Mouse (Mus musculus): Measurements from ENCODE around the gene Tnp2. TPM values are rescaled to one million over a fixed set of nuclear protein-coding genes. Genes with fewer than 3 reads are reported as not detected.

Gene Tnp2
- polyA plus RNA-seq, 1 experiment from 2014 or later, result not detected

DNA sequence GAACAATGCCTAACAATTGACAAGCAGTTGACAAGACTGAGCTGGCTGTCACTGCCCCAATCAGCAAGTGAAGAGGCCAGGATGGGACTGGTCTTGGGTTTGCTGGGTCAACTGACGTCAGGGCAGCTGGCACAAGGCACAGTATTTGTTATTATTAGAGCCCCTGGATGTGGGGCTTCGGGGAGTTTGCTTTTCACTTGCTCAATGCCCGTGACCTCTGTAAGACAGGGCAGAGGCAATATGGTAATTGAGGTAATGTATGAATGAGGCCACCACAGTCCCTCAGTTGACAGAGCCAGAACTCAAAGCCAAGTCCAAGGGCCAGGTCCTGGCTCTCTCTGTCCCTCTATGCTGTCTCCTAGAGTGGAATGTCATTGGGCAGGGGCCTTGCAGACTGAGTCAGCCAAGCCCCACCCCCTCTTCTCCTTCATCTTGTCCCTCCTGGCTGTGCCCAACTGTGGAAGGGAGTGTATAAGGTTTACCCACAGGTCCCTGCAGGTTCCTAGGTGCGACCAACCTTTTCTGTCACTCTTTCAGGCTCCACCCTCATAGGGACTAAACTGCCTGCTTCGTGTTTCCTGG, 10.8 kb downstream of the Tnp2 start:
- no peak overlapping the region for H3K9ac ChIP-seq
- H3K4me1 ChIP-seq (replicated peaks), result peaks cover 20% of the 10 kb centered on the region
- H3K4me2 ChIP-seq (replicated peaks), result no peak overlapping the region
- no peaks in the 10 kb centered on the region for H3K36me3 ChIP-seq
- no peaks in the 10 kb centered on the region for H3K9me3 ChIP-seq
- H3K27ac ChIP-seq, result no peak overlapping the region
- 65% methylated on average over 5 of the region's 5 CpGs for WGBS
- no peak overlapping the region for H3K4me3 ChIP-seq (replicated peaks)
- no peaks in the 10 kb centered on the region for H3K27me3 ChIP-seq (replicated peaks)
- ATAC-seq, result peak; percentile 29; the same call in 1 of the 2 replicates

DNA sequence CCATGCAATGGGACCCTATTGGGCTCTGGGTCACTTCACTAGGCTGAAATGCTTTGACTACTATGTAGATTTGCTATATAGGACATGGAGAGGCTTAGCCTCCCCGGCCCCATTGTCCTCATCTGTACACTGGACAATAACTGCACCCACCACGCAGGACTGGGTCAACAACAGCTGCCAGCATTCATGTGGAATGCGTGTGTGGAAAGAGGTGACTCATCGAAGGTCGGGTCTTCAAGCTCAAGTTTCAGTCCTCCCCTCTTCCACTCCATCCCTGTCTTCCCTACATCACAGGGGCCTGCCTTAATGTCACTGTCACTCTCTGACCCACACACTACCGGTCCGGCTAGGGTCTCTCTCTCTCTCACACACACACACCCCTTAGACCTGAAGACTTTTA, 12.1 kb downstream of the Tnp2 start:
- Histone ChIP-seq H3K9ac (no peak overlapping the region), H3K9me3 (no peaks in the 10 kb centered on the region), H3K4me2 (replicated peaks) (no peak overlapping the region), H3K4me3 (replicated peaks) (no peak overlapping the region), H3K4me1 (replicated peaks) (peaks cover 9% of the 10 kb centered on the region; the same call in 1 of the 2 replicates), H3K36me3 (no peaks in the 10 kb centered on the region), H3K27me3 (replicated peaks) (no peaks in the 10 kb centered on the region), H3K27ac (no peak overlapping the region)
- no peak for ATAC-seq
- 52% methylated on average over 7 of the region's 7 CpGs for WGBS

DNA sequence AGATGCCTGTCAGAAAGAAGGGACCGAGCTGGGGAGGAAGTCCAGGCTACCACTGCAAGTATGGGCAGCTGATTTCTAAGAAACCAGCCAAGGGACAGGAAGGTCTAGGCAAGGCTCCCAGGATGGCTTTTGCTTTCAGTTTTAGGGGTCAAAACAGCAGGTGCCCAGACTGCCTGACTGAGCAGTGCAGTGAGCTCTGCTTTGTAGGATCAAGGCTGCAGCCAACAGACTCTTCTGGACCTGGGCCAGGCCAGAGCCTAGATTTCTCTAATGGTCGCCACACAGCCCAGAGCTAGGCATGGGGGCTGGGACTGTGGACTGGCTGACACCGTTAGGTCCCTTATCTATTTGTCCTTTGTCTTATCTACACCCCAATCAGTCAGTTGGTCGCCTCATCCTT, 13.7 kb downstream of the Tnp2 start:
- Histone ChIP-seq H3K27me3 (replicated peaks) (no peaks in the 10 kb centered on the region), H3K4me3 (replicated peaks) (no peak overlapping the region), H3K27ac (no peak overlapping the region), H3K9me3 (no peaks in the 10 kb centered on the region), H3K36me3 (no peaks in the 10 kb centered on the region), H3K9ac (no peak overlapping the region), H3K4me2 (replicated peaks) (no peak overlapping the region), H3K4me1 (replicated peaks) (0 out of 2 replicates have a peak, but pooled peaks cover under 1% of the 10 kb centered on the region)
- 56% methylated on average over 4 of the region's 4 CpGs for WGBS
- no peak for ATAC-seq

DNA sequence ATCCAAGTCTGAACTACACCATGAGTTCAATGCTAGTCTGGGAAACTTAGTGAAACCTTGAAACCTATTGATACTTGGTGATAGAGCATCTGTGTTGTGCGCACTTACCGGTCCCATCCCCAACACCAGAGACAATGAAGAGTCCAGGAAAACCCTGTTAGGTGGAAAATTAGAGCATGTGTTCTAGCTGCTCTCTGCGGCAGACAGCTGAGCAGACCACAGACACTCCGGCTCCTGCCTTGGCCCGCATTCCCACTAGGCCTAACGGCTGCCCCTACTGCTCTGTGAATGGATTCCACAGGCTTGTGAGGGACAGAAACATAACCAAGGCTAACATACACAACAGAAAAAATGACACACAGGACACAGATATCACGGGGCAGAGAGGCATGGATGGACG, 14.9 kb downstream of the Tnp2 start:
- Histone ChIP-seq H3K27ac (no peak overlapping the region), H3K36me3 (no peaks in the 10 kb centered on the region), H3K4me2 (replicated peaks) (no peak overlapping the region), H3K4me1 (replicated peaks) (peaks cover 7% of the 10 kb centered on the region; the same call in 1 of the 2 replicates), H3K27me3 (replicated peaks) (peaks cover 3% of the 10 kb centered on the region; the same call in 1 of the 2 replicates), H3K4me3 (replicated peaks) (no peak overlapping the region), H3K9me3 (no peaks in the 10 kb centered on the region), H3K9ac (no peak overlapping the region)
- 79% methylated on average over 8 of the region's 8 CpGs for WGBS
- no peak for ATAC-seq

DNA sequence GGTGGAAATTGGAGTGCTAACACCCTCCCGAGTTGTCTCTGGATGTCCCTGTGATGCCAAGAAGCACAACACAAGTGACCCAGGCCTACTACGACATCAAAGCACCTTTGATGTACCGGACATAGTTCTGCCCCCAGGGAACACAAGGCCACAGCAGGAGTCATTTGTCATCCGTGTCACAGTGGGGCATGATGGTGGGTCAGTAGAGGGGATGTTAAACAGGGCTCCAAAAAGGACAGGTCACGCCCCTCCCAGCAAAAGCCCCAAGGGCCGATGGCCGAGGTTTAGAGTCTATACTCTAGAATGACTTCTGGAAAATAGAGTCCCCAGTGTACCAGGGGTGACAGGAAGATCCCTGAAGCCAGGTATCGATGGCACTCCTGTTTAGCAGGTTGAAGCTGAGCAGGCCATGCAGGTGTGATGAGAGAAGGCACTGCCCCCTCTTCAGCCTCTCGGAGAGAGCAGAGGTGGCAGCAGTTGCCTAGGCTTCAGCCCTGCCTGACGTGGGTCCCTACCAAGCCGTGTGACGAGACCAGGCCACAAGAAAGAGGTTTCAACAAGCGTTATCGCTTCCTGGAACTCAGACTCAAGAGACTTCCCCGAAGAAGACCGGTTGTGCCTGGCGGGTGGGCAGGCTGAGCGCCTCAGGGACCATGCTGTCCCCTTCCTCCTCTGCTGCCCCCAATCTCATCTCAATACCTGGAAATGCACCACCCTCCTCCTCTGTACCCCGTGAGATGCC, 16.5 kb downstream of the Tnp2 start:
- H3K9me3 ChIP-seq, result no peaks in the 10 kb centered on the region
- no peak overlapping the region for H3K9ac ChIP-seq
- H3K4me2 ChIP-seq (replicated peaks), result no peak overlapping the region
- peaks cover 8% of the 10 kb centered on the region; the same call in 1 of the 2 replicates for H3K4me1 ChIP-seq (replicated peaks)
- 68% methylated on average over 19 of the region's 19 CpGs for WGBS
- H3K27ac ChIP-seq, result no peak overlapping the region
- no peak for ATAC-seq
- H3K36me3 ChIP-seq, result no peaks in the 10 kb centered on the region
- peaks cover 3% of the 10 kb centered on the region; the same call in 1 of the 2 replicates for H3K27me3 ChIP-seq (replicated peaks)
- no peak overlapping the region for H3K4me3 ChIP-seq (replicated peaks)

DNA sequence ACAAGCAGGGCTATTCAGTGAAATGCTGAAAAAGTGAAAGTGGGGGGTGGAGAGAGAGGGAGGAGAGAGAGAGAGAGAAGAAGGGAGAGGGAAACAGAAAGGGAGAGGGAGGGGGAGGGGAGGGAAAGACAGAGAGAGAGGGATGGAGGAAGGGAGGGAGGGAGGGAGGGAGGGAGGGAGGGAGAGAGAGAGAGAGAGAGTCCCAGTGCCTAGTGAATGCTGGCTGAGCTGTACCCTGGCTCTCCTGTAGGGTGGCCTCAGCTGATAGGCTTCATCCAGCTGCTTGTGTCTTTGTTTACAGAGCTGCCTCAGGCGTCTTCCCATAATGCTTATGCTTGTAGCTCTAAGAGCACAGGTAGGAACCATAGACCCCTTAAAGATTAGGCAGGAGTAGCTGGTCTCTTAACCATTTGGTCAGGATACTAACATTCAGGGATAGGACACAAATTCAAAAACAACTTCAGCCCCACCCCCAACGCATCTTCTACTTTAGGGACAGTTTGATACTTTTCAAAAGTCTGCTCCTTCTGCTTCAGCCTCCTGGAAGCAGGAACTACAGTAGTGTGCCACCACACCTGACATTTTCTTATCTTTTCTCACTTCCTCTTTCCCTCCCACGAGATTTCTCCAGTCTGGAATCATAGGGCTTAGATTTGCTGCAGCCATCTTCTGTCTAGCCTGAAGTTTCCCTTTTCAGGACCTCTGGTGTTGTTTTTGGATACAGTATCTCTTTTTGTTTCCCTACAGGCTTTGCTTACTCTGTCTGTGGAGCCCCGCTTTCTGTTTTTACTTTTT, 17.7 kb downstream of the Tnp2 start:
- no peak overlapping the region for H3K4me2 ChIP-seq (replicated peaks)
- no peak overlapping the region for H3K9ac ChIP-seq
- H3K4me1 ChIP-seq (replicated peaks), result peaks cover 8% of the 10 kb centered on the region; the same call in 1 of the 2 replicates
- H3K9me3 ChIP-seq, result no peaks in the 10 kb centered on the region
- ATAC-seq, result 0 out of 2 replicates have a peak, but pooled peaks have one; percentile 50
- H3K36me3 ChIP-seq, result no peaks in the 10 kb centered on the region
- no peak overlapping the region for H3K4me3 ChIP-seq (replicated peaks)
- no peak overlapping the region for H3K27ac ChIP-seq
- H3K27me3 ChIP-seq (replicated peaks), result peaks cover 5% of the 10 kb centered on the region
- 43% methylated on average over 4 of the region's 4 CpGs for WGBS

DNA sequence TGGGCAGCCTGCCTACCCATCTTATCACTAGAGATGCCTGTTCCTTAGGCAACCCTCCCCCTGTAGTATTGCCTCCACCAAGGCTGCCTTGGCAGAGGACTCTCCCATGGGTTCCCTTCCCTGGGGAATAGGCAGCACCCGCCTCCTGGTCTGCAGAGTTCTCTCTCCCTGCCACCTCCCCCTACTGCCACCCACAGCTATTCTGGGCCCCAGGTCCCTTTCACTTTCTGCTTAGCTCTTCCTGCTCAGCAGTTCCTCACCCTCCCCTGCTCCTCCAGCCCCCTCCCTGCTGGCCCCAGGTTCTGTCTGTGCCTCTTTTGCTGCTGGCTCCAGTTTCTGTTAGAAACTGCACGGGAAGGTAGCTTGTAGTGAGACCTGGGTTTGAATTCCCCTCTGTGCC, 18.8 kb downstream of the Tnp2 start:
- Histone ChIP-seq H3K9me3 (no peaks in the 10 kb centered on the region), H3K36me3 (no peaks in the 10 kb centered on the region), H3K27me3 (replicated peaks) (peaks cover 7% of the 10 kb centered on the region), H3K4me3 (replicated peaks) (no peak overlapping the region), H3K9ac (no peak overlapping the region), H3K27ac (no peak overlapping the region), H3K4me2 (replicated peaks) (no peak overlapping the region), H3K4me1 (replicated peaks) (peaks cover 8% of the 10 kb centered on the region; the same call in 1 of the 2 replicates)
- ATAC-seq, result no peak
- 63% methylated on average over 2 of the region's 2 CpGs for WGBS

DNA sequence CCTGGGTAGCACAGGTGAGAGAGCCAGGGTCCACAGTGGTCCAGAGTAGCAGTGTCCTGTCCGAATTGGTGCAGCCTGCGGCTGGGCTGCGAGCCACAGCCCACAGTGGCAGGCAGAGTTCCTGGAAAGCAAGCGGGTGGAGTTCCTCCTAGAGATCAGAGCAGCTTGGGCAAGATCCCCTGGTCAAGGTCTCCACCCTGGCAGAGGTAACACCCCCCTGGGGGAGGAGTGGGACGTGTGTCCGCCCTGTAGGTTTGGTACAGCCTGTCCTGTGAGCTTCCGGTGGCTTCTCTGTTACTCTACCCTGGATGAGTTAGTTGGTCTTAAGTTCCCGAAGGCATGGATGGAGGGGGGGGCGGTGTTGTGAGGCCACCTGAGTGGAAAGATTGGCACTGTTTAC, 19.6 kb downstream of the Tnp2 start:
- H3K9ac ChIP-seq, result no peak overlapping the region
- H3K27me3 ChIP-seq (replicated peaks), result peaks cover 7% of the 10 kb centered on the region
- no peak overlapping the region for H3K27ac ChIP-seq
- no peaks in the 10 kb centered on the region for H3K36me3 ChIP-seq
- no peak overlapping the region for H3K4me2 ChIP-seq (replicated peaks)
- H3K9me3 ChIP-seq, result no peaks in the 10 kb centered on the region
- no peak for ATAC-seq
- H3K4me1 ChIP-seq (replicated peaks), result peaks cover 11% of the 10 kb centered on the region; the same call in 1 of the 2 replicates
- no peak overlapping the region for H3K4me3 ChIP-seq (replicated peaks)
- WGBS, result 52% methylated on average over 9 of the region's 9 CpGs

DNA sequence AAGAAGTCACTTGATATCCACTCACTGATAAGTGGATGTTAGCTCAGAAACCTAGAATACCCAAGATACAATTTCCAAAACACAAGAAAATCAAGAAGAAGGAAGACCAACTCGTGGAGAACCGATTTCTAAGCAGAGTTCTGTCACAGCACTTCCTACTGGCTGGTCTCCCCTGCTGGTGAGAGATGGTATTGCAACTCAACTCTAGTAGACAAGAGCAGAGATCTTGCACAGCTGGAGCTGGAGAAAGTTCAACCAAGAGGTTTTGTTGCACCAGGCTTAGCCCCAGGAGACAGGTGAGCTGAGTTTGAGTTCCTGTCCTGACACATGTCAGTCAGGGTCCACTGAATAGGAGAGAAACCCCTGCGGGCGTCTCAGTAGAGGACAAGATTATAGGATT, 21.3 kb downstream of the Tnp2 start:
- Histone ChIP-seq H3K4me1 (replicated peaks) (peaks cover 12% of the 10 kb centered on the region; the same call in 1 of the 2 replicates), H3K27me3 (replicated peaks) (peaks cover 7% of the 10 kb centered on the region), H3K9me3 (no peaks in the 10 kb centered on the region), H3K27ac (no peak overlapping the region), H3K4me2 (replicated peaks) (no peak overlapping the region), H3K36me3 (no peaks in the 10 kb centered on the region), H3K9ac (no peak overlapping the region), H3K4me3 (replicated peaks) (no peak overlapping the region)
- ATAC-seq, result no peak
- 55% methylated on average over 4 of the region's 4 CpGs for WGBS

DNA sequence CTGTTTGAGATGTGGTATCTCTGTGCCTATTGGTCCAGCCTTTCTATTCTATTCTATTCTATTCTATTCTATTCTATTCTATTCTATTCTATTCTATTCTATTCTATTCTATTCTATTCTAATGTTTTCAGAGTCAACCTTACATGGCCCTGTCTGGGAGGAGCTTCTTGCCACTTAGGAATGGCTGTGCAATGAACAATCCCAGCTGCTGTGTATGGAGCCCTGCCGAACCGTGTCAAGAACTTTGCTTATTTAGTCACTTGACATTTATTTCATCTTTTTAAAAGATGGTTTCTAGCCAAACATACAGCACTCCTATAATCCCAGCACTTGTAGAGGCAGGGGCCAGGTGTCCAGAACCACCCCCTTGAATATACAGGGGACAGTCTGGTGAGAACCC, 24.1 kb downstream of the Tnp2 start:
- H3K27ac ChIP-seq, result no peak overlapping the region
- H3K9ac ChIP-seq, result no peak overlapping the region
- 33% methylated on average over 2 of the region's 2 CpGs for WGBS
- H3K9me3 ChIP-seq, result no peaks in the 10 kb centered on the region
- no peak overlapping the region for H3K4me2 ChIP-seq (replicated peaks)
- 0 out of 2 replicates have a peak, but pooled peaks have one; percentile 40 for ATAC-seq
- H3K4me3 ChIP-seq (replicated peaks), result no peak overlapping the region
- no peaks in the 10 kb centered on the region for H3K36me3 ChIP-seq
- peaks cover 7% of the 10 kb centered on the region; the same call in 1 of the 2 replicates for H3K4me1 ChIP-seq (replicated peaks)
- H3K27me3 ChIP-seq (replicated peaks), result peaks cover 4% of the 10 kb centered on the region

DNA sequence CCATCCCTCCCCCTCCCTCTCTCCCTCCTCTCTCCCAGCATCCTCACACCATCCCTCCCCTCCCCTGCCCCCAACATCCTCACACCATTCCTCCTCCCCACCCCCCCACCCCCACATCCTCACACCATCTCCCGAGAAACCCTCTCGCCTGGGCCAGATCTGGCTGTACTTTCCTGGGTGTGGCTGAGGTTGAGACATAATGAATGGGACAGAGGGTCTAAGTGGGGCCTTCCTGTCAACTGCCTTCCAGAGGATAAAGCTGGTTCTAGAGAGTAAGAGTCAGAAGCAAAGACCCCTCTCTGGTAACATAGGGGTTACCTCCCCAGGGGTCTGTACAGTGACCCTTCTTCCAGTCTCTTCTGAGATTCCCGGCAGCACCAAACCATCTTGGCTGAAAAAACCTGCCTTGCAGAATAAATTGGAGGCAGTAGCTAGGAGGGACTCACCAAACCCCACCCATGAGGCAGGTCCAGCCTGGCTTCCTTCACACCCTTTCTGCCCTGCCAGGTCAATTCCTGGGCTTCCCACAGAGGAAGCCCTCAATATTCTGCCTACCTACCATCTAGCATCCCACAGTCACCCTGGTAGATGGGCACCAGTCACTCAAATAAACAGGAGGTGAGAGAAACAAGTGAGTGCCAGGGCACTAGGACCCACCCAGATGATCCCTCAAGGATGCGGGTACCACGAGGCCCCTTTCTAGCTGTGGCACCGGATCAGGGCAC, 24.8 kb downstream of the Tnp2 start:
- Histone ChIP-seq H3K9ac (no peak overlapping the region), H3K9me3 (no peaks in the 10 kb centered on the region), H3K27me3 (replicated peaks) (peaks cover 7% of the 10 kb centered on the region), H3K4me2 (replicated peaks) (no peak overlapping the region), H3K4me3 (replicated peaks) (no peak overlapping the region), H3K36me3 (no peaks in the 10 kb centered on the region), H3K27ac (no peak overlapping the region), H3K4me1 (replicated peaks) (peaks cover 7% of the 10 kb centered on the region; the same call in 1 of the 2 replicates)
- WGBS, result 57% methylated on average over 6 of the region's 6 CpGs
- no peak for ATAC-seq

All from intestine, embryonic 15.5 days (tissue).